Mouse (Mus musculus) small intestine, adult 2 months (tissue): ENCODE data around the gene Qrich2. TPM values are rescaled to one million over a fixed set of nuclear protein-coding genes. Genes with fewer than 3 reads are reported as not detected.

ENCODE experiments used
- H3K27ac ChIP-seq: fragments of 200-500 bp; 2 replicates; pipeline ENCODE4 v1.5.1; 2012; ENCODE audit warnings: low read depth, low read length, control low read depth, inconsistent platforms; ENCODE audit not compliant: insufficient read depth
- H3K27me3 ChIP-seq: fragments of 200-500 bp; 2 replicates; pipeline ENCODE4 v1.6.1; 2012; ENCODE audit warnings: mild to moderate bottlenecking, moderate library complexity, low read length, inconsistent platforms; ENCODE audit not compliant: control insufficient read depth, insufficient read depth
- H3K36me3 ChIP-seq: fragments of 200-500 bp; 2 replicates; pipeline ENCODE4 v1.6.1; 2012; ENCODE audit warnings: mild to moderate bottlenecking, low read length, control low read depth, inconsistent platforms; ENCODE audit not compliant: control insufficient read depth, insufficient read depth
- H3K4me1 ChIP-seq: fragments of 200-500 bp; 2 replicates; pipeline ENCODE4 v1.6.1; 2012; ENCODE audit warnings: low read length, inconsistent platforms, mixed read lengths; ENCODE audit not compliant: control insufficient read depth, insufficient read depth, insufficient read length
- H3K4me3 ChIP-seq: fragments of 200-500 bp; 2 replicates; pipeline ENCODE4 v1.5.1; 2012; ENCODE audit warnings: low read depth, mild to moderate bottlenecking, control low read depth, inconsistent platforms, low read length, moderate library complexity
- CTCF ChIP-seq: fragments of 200-500 bp; IDR thresholded peaks from 2 replicates; pipeline ENCODE4 v1.5.1; 2012; ENCODE audit warnings: low read depth, mild to moderate bottlenecking, control low read depth, inconsistent platforms, low read length, moderate library complexity, mixed read lengths; ENCODE audit not compliant: insufficient replicate concordance, insufficient read length; ENCODE audit errors: extremely low read depth
- POLR2A ChIP-seq: fragments of 200-500 bp; IDR thresholded peaks from 2 replicates; pipeline ENCODE4 v1.6.1; 2012; ENCODE audit warnings: low read depth, mild to moderate bottlenecking, control low read depth, inconsistent platforms, low read length, moderate library complexity
- WGBS: fragments of 180-500 bp; shearing (Covaris S2); methylation state at CpG from one replicate; pipeline ENCODE4 v1.1.7; 2018; 5-methylcytosine and 5-hydroxymethylcytosine counted together
- polyA plus RNA-seq: library from polyadenylated mRNA; depleted of rRNA; stranded (reverse); fragments of >200 nt; gene quantifications from 2 replicates; pipeline ENCODE4 v1.2.3, GENCODE M21; 2012

The Qrich2 gene
- polyA plus RNA-seq, 1 experiment, result 0.13 TPM

GRCm38 (mm10) chr11:116463833-116464232 is 2.2 kb downstream of the Qrich2 start:
- Histone ChIP-seq H3K36me3 (no peaks in the 10 kb centered on the region), H3K4me3 (no peak overlapping the region), H3K27me3 (no peaks in the 10 kb centered on the region), H3K4me1 (no peaks in the 10 kb centered on the region), H3K27ac (no peak overlapping the region)
- TF ChIP-seq POLR2A (no peak; the same call in 1 of the 2 replicates), CTCF (peak; percentile 88; the same call in 1 of the 2 replicates)
- 0% methylated on average over 2 of the region's 2 CpGs for WGBS

DNA sequence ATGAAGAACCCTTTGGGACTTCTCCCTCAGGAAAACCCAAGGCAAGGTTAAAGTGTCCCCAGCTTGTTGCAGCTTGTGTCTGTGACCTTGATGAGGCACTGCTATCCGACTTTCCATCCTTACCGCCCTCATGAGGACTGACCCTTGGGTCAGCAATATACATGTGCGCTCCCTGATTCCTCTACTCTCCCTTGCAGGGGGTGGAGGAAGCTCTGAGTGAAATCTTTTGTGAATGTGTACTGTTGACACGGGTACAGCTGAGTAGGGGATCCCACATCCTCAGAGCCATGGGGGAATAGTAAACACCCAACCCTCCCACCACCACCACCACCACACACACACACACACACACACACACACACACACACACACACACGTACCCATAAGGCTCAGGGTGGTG is 2.7 kb downstream of the Qrich2 start:
- no peak overlapping the region for H3K27ac ChIP-seq
- no peak for TF ChIP-seq CTCF
- H3K4me1 ChIP-seq, result no peaks in the 10 kb centered on the region
- WGBS, result 62% methylated on average over 5 of the region's 5 CpGs
- H3K36me3 ChIP-seq, result no peaks in the 10 kb centered on the region
- no peaks in the 10 kb centered on the region for H3K27me3 ChIP-seq
- no peak overlapping the region for H3K4me3 ChIP-seq

DNA sequence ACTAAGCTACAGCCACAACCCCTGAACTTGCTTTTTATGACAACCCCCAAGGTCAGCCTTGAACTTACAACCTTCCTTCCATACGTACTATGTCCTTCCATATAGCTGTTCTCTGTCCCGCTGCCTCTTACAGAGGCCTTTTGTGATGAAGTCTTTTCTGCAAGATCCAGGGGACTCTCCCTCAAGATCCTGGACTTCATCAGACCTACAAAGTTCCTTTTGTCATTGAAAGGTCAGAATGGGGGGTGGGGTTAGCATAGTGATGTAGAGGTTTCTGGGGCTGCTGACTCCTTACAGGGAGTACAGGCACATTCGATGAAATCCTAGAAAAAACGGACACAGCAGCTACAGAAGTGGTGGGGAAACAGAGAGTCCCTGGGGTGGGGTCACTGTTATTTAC is 6.3 kb downstream of the Qrich2 start:
- Histone ChIP-seq H3K4me1 (peaks cover 18% of the 10 kb centered on the region), H3K4me3 (no peak overlapping the region), H3K27ac (no peak overlapping the region), H3K36me3 (no peaks in the 10 kb centered on the region), H3K27me3 (no peaks in the 10 kb centered on the region)
- TF ChIP-seq CTCF (no peak), POLR2A (no peak)
- WGBS, result 77% methylated on average over 4 of the region's 4 CpGs

GRCm38 (mm10) chr11:116456234-116456633 is 9.8 kb downstream of the Qrich2 start:
- no peak overlapping the region for H3K4me3 ChIP-seq
- H3K4me1 ChIP-seq, result peaks cover 34% of the 10 kb centered on the region
- peak overlapping the region; percentile 36; the same call in 1 of the 2 replicates for H3K27ac ChIP-seq
- no peak for TF ChIP-seq POLR2A
- no peak for TF ChIP-seq CTCF
- H3K27me3 ChIP-seq, result no peaks in the 10 kb centered on the region
- 22% methylated on average over 8 of the region's 8 CpGs for WGBS
- no peaks in the 10 kb centered on the region for H3K36me3 ChIP-seq

- H3K27me3 ChIP-seq, result no peaks in the 10 kb centered on the region
- WGBS, result 89% methylated on average over 10 of the region's 10 CpGs
- no peak overlapping the region for H3K27ac ChIP-seq
- TF ChIP-seq POLR2A (no peak), CTCF (no peak)
- no peaks in the 10 kb centered on the region for H3K36me3 ChIP-seq
- no peak overlapping the region for H3K4me3 ChIP-seq
- peaks cover 34% of the 10 kb centered on the region for H3K4me1 ChIP-seq
Measured at GRCm38 (mm10) chr11:116453889-116454288, 12.2 kb downstream of the Qrich2 start.

GRCm38 (mm10) chr11:116449341-116449740 is 16.7 kb downstream of the Qrich2 start:
- no peaks in the 10 kb centered on the region for H3K36me3 ChIP-seq
- WGBS, result 91% methylated on average over 3 of the region's 3 CpGs
- no peak overlapping the region for H3K4me3 ChIP-seq
- TF ChIP-seq POLR2A (no peak), CTCF (no peak)
- H3K4me1 ChIP-seq, result peaks cover 22% of the 10 kb centered on the region
- no peaks in the 10 kb centered on the region for H3K27me3 ChIP-seq
- H3K27ac ChIP-seq, result no peak overlapping the region

- TF ChIP-seq CTCF, result no peak
- no peak for TF ChIP-seq POLR2A
- 83% methylated on average over 5 of the region's 5 CpGs for WGBS
- Histone ChIP-seq H3K4me3 (no peak overlapping the region), H3K36me3 (no peaks in the 10 kb centered on the region), H3K27ac (no peak overlapping the region), H3K27me3 (no peaks in the 10 kb centered on the region), H3K4me1 (peaks cover 8% of the 10 kb centered on the region)
Measured at GRCm38 (mm10) chr11:116447822-116448221, 18.2 kb downstream of the Qrich2 start.
